Mouse (Mus musculus) ES-Bruce4 (cell line): ENCODE results near the gene Maats1. TPM values are rescaled to one million over a fixed set of nuclear protein-coding genes. Genes with fewer than 3 reads are reported as not detected.

Experiments
- H3K27ac ChIP-seq: 2 replicates; pipeline ENCODE4 v1.5.1; 2012; ENCODE audit warnings: low read length, inconsistent platforms; ENCODE audit not compliant: insufficient read depth
- H3K27me3 ChIP-seq: 2 replicates; pipeline ENCODE4 v1.6.1; 2012; ENCODE audit warnings: mild to moderate bottlenecking, low read length, inconsistent platforms; ENCODE audit not compliant: control insufficient read depth, poor library complexity, insufficient read depth, severe bottlenecking
- H3K36me3 ChIP-seq: 2 replicates; pipeline ENCODE4 v1.6.1; 2012; ENCODE audit warnings: inconsistent platforms, mild to moderate bottlenecking, low read length, moderate library complexity; ENCODE audit not compliant: control insufficient read depth, poor library complexity, insufficient read depth, severe bottlenecking
- H3K4me1 ChIP-seq: one replicate; pipeline ENCODE4 v1.8.1; 2011; ENCODE audit warnings: low read length; ENCODE audit not compliant: control insufficient read depth, insufficient read depth
- H3K4me3 ChIP-seq: 2 replicates; pipeline ENCODE4 v1.5.1; 2011; ENCODE audit warnings: low read depth, mild to moderate bottlenecking, low read length
- H3K9ac ChIP-seq: 2 replicates; pipeline ENCODE4 v1.6.1; 2012; ENCODE audit warnings: low read depth, mild to moderate bottlenecking, inconsistent platforms; ENCODE audit not compliant: poor library complexity, severe bottlenecking
- H3K9me3 ChIP-seq: replicated peaks from 2 replicates; pipeline ENCODE4 v1.6.1; 2012; ENCODE audit warnings: mild to moderate bottlenecking, low read length, inconsistent platforms; ENCODE audit not compliant: control insufficient read depth, poor library complexity, insufficient read depth, severe bottlenecking
- CTCF ChIP-seq: IDR thresholded peaks from one replicate; pipeline ENCODE4 v1.8.1; 2011; ENCODE audit warnings: low read depth, low read length
- EP300 ChIP-seq: IDR thresholded peaks from 2 replicates; pipeline ENCODE4 v1.6.1; 2011; ENCODE audit warnings: low read depth, low read length; ENCODE audit not compliant: insufficient read depth
- POLR2A ChIP-seq: IDR thresholded peaks from one replicate; pipeline ENCODE4 v1.8.1; 2011; ENCODE audit warnings: low read length; ENCODE audit not compliant: insufficient read depth
- polyA plus RNA-seq: library from polyadenylated mRNA; stranded (reverse); fragments of >200 nt; gene quantifications from 2 replicates; pipeline ENCODE4 v1.2.4, GENCODE M21; 2011; ENCODE audit warnings: low read depth; ENCODE audit not compliant: missing spikeins, insufficient read depth, insufficient read length

Gene Maats1
- polyA plus RNA-seq, 1 experiment, result 0.58 TPM

DNA sequence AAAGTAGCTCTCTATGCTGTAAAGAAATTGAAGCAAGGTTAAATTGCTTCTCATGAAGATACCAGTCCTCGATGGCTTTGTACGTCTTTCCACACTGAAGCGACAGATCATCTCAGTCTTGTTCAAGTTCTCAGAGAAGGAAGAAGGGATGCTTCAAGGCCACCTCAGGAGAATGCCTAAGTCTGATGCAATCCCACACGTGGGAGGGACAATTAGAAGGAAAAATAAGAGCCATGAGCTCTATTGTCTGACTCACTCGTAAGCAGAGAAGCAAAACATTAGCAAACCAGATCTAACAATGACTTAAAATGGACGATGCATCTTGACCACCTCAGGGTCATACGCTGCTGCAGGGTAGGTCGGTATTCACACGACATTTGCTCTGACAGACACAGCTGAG is 23.5 kb downstream of the Maats1 start:
- Histone ChIP-seq H3K9me3 (0 out of 2 replicates have a peak, but pooled peaks cover 3% of the 10 kb centered on the region), H3K4me3 (no peak overlapping the region), H3K9ac (no peak overlapping the region), H3K4me1 (no peaks in the 10 kb centered on the region), H3K27ac (no peak overlapping the region), H3K27me3 (no peaks in the 10 kb centered on the region), H3K36me3 (no peaks in the 10 kb centered on the region)
- no peak for TF ChIP-seq POLR2A
- TF ChIP-seq CTCF, result no peak
- no peak for TF ChIP-seq EP300

DNA sequence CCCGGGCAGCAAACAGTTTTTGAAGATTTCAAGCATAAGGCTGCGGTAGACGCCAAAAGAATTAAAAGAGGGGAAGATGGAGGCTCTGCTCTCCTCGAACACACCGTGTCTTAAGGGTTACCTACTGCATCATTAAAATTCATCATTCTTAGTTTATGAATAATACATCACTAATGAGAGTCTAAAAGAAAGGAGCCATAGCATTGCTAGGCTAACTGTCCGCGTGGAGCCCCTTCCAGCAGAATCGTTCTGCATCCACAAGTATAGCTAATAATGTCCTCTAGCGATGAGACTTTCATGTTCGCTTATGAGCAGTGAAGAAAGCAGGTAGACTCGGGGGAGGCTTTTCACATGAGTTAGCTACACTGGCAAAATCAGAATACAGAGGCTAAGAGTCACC is 33.7 kb downstream of the Maats1 start:
- H3K27ac ChIP-seq, result no peak overlapping the region

DNA sequence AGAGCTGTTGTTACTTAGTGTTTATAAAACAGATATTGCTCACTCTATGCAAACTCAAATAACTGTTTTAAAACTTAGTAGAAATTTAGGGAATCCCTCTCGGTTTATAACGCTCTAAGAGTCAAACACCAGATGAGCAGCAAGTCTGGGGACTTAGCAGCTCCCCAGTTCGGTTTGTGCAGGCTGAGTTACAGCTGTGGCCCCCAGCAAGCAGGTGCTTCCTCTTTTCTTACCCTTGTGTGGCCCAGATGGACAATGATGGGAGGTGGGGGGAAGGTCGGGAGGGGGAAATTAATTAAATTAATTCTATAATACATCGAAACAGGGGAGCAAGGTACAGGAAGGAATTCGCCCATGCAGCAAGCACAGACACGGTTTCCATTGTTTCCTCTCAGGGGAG is 34.3 kb downstream of the Maats1 start:
- no peaks in the 10 kb centered on the region for H3K4me1 ChIP-seq
- no peaks in the 10 kb centered on the region for H3K9me3 ChIP-seq
- H3K27ac ChIP-seq, result no peak overlapping the region
- no peaks in the 10 kb centered on the region for H3K27me3 ChIP-seq
- no peaks in the 10 kb centered on the region for H3K36me3 ChIP-seq
- no peak overlapping the region for H3K9ac ChIP-seq
- H3K4me3 ChIP-seq, result no peak overlapping the region
- TF ChIP-seq POLR2A (no peak), CTCF (no peak), EP300 (no peak)

More for the DNA sequence above, 33.7 kb downstream of the Maats1 start:
- no peaks in the 10 kb centered on the region for H3K36me3 ChIP-seq
- H3K27me3 ChIP-seq, result no peaks in the 10 kb centered on the region
- H3K4me3 ChIP-seq, result no peak overlapping the region
- no peaks in the 10 kb centered on the region for H3K9me3 ChIP-seq
- H3K4me1 ChIP-seq, result no peaks in the 10 kb centered on the region
- no peak overlapping the region for H3K9ac ChIP-seq
- no peak for TF ChIP-seq CTCF
- TF ChIP-seq EP300, result no peak
- TF ChIP-seq POLR2A, result no peak

- no peak overlapping the region for H3K27ac ChIP-seq
- no peaks in the 10 kb centered on the region for H3K4me1 ChIP-seq
- H3K4me3 ChIP-seq, result no peak overlapping the region
- H3K27me3 ChIP-seq, result no peaks in the 10 kb centered on the region
- H3K36me3 ChIP-seq, result no peaks in the 10 kb centered on the region
- no peaks in the 10 kb centered on the region for H3K9me3 ChIP-seq
- no peak for TF ChIP-seq EP300
- no peak for TF ChIP-seq CTCF
- TF ChIP-seq POLR2A, result no peak
- no peak overlapping the region for H3K9ac ChIP-seq
Observed at GRCm38 (mm10) chr16:38307221-38307605, 34.7 kb downstream of the Maats1 start.

GRCm38 (mm10) chr16:38306571-38307220 is 35.2 kb downstream of the Maats1 start:
- no peaks in the 10 kb centered on the region for H3K4me1 ChIP-seq
- no peaks in the 10 kb centered on the region for H3K9me3 ChIP-seq
- no peaks in the 10 kb centered on the region for H3K27me3 ChIP-seq
- H3K36me3 ChIP-seq, result no peaks in the 10 kb centered on the region
- H3K27ac ChIP-seq, result no peak overlapping the region
- no peak overlapping the region for H3K9ac ChIP-seq
- TF ChIP-seq CTCF (peak; percentile 68), EP300 (0 out of 2 replicates have a peak, but pooled peaks have one; percentile 37), POLR2A (no peak)
- H3K4me3 ChIP-seq, result peak overlapping the region; percentile 31; the same call in 1 of the 2 replicates

- no peak overlapping the region for H3K4me3 ChIP-seq
- H3K9me3 ChIP-seq, result no peaks in the 10 kb centered on the region
- no peaks in the 10 kb centered on the region for H3K27me3 ChIP-seq
- no peak overlapping the region for H3K27ac ChIP-seq
- no peak for TF ChIP-seq POLR2A
- no peak for TF ChIP-seq CTCF
- TF ChIP-seq EP300, result no peak
- no peak overlapping the region for H3K9ac ChIP-seq
- H3K36me3 ChIP-seq, result no peaks in the 10 kb centered on the region
- no peaks in the 10 kb centered on the region for H3K4me1 ChIP-seq
Observed at GRCm38 (mm10) chr16:38304460-38305194, 37.3 kb downstream of the Maats1 start.
